Mouse (Mus musculus) cerebellum, adult 2 months (tissue): ENCODE results near the gene Zcchc24.

ENCODE experiments used
- CTCF ChIP-seq: fragments of 200-500 bp; IDR thresholded peaks from 2 replicates; pipeline ENCODE4 v1.5.1; 2011; ENCODE audit warnings: low read depth, mild to moderate bottlenecking, control low read depth, low read length, moderate library complexity, borderline replicate concordance; ENCODE audit not compliant: insufficient read depth
- POLR2A ChIP-seq: fragments of 200-500 bp; IDR thresholded peaks from 2 replicates; pipeline ENCODE4 v1.6.1; 2011; ENCODE audit warnings: low read length, control low read depth, borderline replicate concordance; ENCODE audit not compliant: insufficient read depth

- TF ChIP-seq CTCF (no peak), POLR2A (no peak)
Observed at GRCm38 (mm10) chr14:25682020-25682419, 86.8 kb downstream of the Zcchc24 start.
